Mouse (Mus musculus) cerebellum, postnatal 36 days (tissue): ENCODE data around the gene Otop1.

ENCODE experiments used
- DNase-seq, 2 experiments: peaks; one replicate each; pipeline ENCODE4 v3.0.0; 2021 to 2022; ENCODE audit warnings: mixed read lengths in 2 of 2

Gene Otop1

GRCm38 (mm10) chr5:38301761-38302411 is 26.1 kb downstream of the Otop1 start:
- no peak for DNase-seq

- no peak for DNase-seq
These were observed 26.9 kb downstream of the Otop1 start for GRCm38 (mm10) chr5:38302651-38303050.

- no peak for DNase-seq
These were observed 29.5 kb downstream of the Otop1 start for GRCm38 (mm10) chr5:38305241-38305640.

- peak; percentile 92 to 96 for DNase-seq
These were observed 31.7 kb downstream of the Otop1 start for GRCm38 (mm10) chr5:38307255-38308101.

- peak; percentile 51 to 57 for DNase-seq
These were observed 33.1 kb downstream of the Otop1 start for GRCm38 (mm10) chr5:38308873-38309272.

GRCm38 (mm10) chr5:38309795-38310194 is 34.0 kb downstream of the Otop1 start:
- no peak for DNase-seq

- no peak for DNase-seq
These were observed 43.4 kb downstream of the Otop1 start, which contains the start of gene Drd5 for GRCm38 (mm10) chr5:38318966-38319786. Gene Drd5 (plus strand): TSS chr5:38319367.

GRCm38 (mm10) chr5:38333381-38333780 is 57.6 kb downstream of the Otop1 start:
- no peak for DNase-seq

GRCm38 (mm10) chr5:38334582-38334981 is 58.8 kb downstream of the Otop1 start:
- DNase-seq, result no peak

GRCm38 (mm10) chr5:38343101-38343500 is 67.3 kb downstream of the Otop1 start:
- no peak for DNase-seq

- DNase-seq, result no peak
These were observed 71.1 kb downstream of the Otop1 start for GRCm38 (mm10) chr5:38346646-38347432.

- DNase-seq, result no peak
These were observed 74.7 kb downstream of the Otop1 start for GRCm38 (mm10) chr5:38350351-38350929.
